Mouse (Mus musculus) erythroblast, embryonic 14.5 days (primary cell): ENCODE results near the gene Nova1.

Experiments
- GATA1 ChIP-seq: IDR thresholded peaks from 2 replicates; pipeline ENCODE4 v1.6.1; 2012; ENCODE audit warnings: low read length, inconsistent platforms, mixed read lengths
- TAL1 ChIP-seq: IDR thresholded peaks from 3 replicates; pipeline ENCODE4 v1.6.1; 2012; ENCODE audit warnings: low read length, inconsistent platforms, mixed read lengths

DNA sequence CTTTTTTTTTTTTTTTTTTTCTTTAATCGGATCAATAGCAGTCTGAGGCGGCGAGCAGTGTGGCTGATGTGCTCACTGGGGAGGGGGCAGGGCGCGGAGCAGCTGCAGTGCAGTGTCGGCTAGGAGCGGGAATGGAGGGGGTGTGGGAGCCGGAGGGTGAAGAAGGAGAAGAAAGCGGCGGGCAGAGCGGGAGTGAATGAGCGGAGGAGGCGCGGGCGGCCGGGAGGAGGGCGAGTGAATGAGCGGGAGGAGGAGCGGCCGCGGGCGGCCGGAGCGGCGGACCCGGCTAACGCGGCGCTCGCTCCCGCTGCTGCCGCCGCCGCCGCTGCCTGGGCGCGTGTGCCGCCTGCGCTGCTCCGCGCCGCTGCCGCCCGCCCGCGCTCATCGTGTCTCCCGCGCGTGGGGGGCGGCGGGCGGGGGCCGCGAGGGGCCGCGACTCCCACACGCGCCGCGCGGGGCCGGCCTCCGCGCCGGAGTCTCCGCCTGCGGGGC, at the start of gene Nova1:
- TF ChIP-seq GATA1 (no peak), TAL1 (no peak)
